Mouse (Mus musculus) neutrophil, adult 5-6 weeks (primary cell): ENCODE measurements around the gene Kiss1r. TPM values are rescaled to one million over a fixed set of nuclear protein-coding genes. Genes with fewer than 3 reads are reported as not detected.
A peak's percentile ranks its signal among the peaks of the same experiment; 100 is the strongest.

Source experiments
- ATAC-seq: fragments of 151-379, 151-347 bp; 2 replicates; pipeline ENCODE4 v1.8.0; 2017; ENCODE audit warnings: mild to moderate bottlenecking, moderate TSS enrichment; ENCODE audit not compliant: insufficient number of reproducible peaks, poor library complexity, low FRiP score, severe bottlenecking; ENCODE audit errors: extremely low read depth
- total RNA-seq: library from RNA; stranded (forward); fragments of 200-1000 nt; gene quantifications from 2 replicates; pipeline ENCODE4 v1.2.3, GENCODE M21; 2017

Gene Kiss1r
- total RNA-seq, 1 experiment from 2014 or later = 2.4 TPM

DNA sequence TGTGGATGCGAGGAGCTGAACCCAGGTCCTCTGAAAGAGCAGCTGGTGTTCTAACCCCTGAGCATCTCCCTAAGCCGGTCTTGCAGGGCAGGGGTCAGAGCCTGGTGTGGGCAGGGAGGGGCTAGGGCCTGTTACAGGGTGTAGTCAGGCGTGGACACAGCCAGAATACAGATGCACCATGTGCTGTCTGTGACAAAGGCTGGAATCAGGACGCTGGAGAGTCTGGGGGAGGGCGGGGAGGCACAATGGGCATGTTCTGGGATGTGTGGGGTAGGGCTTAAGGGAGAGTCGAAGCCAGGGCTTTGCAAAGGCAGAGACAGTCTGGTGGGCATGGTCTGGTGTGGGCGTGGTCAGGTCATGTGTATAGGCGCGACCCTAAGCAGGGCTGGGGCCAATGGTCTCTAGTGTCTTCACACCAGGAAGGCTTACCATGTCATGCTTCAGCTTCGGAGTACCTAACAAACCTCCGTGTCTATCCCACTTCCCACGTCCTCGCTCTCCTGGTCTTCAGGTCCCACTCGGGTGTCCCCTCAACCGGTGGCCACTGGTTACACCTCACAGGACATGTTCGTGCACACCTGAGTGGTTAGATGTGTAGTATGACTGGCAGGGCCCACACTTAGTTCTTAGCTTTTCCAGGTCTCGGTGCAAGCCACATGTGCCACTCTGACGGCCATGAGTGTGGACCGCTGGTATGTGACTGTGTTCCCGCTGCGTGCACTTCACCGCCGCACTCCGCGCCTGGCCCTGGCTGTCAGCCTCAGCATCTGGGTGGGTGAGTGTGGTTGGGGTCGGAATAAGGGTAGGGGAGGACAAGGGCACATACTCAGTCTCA, 3.5 kb downstream of the Kiss1r start:
- no peak for ATAC-seq

DNA sequence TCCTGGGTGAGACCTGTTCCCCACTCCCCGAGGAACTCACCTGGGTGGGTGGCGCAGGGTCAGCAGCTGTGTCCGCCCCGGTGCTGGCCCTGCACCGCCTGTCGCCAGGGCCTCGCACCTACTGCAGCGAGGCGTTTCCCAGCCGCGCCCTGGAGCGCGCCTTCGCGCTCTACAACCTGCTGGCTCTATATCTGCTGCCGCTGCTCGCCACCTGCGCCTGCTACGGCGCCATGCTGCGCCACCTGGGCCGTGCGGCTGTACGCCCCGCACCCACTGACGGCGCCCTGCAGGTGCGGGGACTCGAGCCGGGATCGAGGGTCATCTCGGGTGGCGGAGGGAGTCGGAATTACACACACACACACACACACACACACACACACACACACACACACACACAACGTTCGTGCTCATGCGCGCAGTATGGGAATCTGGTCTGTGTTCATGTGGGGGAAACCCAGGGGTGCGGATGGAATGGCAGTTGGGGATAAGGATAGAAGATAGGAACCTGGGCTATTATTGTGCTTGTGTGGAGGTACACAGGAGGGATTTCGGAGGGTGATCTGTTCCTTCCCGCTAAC, 4.3 kb downstream of the Kiss1r start, which contains the start of gene R3hdm4:
R3hdm4 (minus strand) TSS at position 251 of the 578 bp plus-strand sequence.
- ATAC-seq = no peak

DNA sequence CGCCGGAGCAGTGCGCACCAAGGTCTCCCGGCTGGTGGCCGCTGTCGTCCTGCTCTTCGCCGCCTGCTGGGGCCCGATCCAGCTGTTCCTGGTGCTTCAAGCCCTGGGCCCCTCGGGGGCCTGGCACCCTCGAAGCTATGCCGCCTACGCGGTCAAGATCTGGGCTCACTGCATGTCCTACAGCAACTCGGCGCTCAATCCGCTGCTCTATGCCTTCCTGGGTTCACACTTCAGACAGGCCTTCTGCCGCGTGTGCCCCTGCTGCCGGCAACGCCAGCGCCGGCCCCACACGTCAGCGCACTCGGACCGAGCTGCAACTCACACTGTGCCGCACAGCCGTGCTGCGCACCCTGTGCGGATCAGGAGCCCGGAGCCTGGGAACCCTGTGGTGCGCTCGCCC, 4.8 kb downstream of the Kiss1r start:
- ATAC-seq = no peak

DNA sequence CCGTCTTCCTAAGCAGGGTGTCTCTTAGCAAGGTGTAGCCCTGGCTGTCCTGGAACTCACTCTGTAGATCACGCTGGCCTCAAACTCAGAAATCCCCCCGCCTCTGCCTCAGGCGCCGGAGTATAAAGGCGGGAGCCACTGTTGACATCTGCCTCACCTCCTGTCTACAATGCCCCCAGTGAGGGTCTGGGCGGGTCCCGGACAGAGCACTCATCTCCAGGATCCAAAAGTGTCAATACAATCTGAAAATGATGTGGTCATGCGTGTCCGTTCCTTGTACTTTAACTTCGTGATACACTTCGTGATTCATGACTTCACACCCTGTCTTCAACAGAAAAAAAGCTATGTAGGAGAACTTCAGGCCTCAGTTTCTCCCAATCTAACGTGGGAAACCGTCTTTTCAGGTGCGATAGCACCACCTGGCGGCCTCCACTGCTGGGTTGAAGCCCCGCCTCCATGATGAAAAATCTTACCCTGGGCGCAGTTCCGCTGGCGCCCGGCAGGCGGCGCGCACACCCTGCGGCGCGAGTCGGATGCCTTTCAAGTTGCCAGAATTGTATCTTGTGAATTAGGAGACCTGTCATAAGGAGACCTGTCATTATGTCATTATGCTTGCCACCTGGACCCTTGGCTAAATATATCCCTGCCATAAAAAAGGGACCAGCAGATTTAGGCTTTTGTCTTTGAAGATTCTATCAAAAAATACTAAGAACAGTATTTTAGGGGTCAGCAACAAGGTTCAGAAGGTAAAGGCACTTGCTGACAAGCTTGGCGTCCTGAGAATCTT, 8.4 kb downstream of the Kiss1r start:
- peak; percentile 53 for ATAC-seq

DNA sequence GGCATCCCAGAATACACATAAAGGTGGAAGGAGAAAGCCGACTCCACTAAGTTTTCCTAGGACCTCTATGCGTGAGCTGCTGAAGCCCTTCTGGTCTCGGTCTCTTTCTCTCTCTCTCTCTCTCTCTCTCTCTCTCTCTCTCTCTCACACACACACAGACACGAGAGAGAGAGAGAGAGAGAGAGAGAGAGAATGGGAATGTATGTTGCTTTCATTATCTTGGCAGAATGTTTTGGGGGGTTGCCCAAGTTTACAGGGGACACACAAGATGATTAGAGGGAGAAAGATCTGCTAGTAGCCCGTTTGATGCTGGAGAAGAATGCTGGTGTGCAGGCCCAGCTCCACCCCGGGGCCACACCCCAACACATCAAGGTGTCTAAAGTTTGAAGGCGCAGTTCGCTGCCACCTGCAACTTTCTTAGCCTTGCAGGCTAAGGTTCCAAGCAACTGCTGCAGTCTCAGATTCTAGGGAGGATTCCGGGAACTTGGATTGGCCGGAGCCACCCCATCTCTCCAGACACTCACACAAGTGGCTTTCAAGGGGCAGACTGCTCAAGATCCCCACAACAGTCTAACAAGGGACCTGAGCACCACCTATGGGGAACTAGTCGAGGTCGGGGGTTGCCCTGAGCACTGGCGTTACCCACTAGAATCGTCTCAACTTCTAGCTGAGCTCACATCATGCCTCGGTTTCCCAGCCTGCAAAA, 9.2 kb downstream of the Kiss1r start:
- no peak for ATAC-seq

DNA sequence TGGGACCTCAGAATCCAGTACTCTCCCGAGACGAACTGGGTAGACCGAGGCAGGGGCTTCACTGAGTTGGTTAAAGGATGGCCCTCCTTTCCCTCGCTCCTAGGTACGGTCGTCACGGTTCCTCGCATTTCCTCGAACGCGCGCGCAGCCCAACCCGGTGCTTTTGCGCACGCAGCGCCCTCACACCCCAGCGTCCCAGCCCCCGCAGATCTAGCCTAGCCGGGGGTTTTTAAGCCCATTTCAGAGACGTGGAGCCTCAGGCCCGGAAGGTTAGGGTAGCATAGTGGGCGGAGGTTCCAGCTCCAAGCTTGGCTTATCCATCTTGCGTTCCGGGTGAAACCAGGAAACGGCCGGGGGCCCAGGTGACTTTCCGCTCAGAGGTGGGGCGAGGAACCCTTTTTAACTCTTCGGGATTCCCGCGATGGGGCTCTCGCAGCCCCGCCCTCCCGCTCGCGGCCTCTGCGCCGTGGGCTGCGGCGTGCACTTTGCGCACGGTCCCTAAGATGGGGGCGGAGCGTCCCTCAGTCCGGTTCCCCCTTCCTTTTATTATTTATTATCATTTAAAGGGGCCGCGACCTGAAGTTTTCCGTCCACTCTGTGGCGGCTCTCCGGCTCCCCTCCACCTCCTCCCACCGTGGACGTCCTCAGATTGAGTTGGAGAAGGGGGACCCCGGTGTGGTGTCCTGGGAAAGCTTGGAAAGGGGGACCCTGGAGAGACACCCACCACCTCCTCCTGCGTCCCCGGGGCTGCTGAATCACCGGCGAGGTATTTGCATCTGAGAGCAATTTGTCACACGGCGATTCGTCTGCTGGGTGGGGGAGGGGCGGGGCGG, 9.9 kb downstream of the Kiss1r start, which contains the start of gene Arid3a:
Arid3a (plus strand) TSS at position 553 of the 833 bp plus-strand sequence.
- ATAC-seq = peak; percentile 50

DNA sequence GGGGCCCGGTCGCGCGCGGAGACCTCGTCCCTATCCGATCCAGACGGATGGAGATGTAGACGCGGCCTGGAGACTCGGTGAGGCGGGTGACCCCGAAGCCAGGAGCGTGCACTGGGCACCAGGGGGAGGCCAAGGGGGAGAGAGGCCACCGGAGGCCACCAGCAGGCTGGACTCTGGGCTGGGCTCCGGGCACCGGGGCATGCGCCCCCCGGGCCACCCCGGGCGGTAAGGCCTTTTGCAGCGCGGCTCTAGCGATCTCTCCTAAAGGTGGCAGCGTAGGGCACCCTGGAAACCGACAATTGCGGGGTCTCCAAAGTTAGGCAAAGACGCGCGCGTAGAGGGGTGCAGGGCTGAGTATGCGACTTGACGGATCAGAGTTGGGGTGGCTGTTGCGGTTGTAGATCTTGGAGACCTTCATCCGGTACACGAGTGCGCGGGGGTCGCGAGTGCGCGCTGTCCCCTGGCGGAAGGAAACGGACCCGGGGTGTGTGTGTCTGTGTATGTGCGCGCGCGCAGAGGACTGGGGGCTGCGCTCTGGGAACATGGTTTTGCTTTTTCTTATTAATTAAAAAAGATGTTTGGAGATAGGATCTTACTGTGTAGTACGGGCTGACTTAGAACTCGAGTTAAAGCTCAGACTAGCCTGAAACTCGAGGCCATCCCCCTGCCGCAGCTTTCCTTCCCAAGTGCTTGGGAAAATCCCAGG, 10.7 kb downstream of the Kiss1r start:
- ATAC-seq = no peak

DNA sequence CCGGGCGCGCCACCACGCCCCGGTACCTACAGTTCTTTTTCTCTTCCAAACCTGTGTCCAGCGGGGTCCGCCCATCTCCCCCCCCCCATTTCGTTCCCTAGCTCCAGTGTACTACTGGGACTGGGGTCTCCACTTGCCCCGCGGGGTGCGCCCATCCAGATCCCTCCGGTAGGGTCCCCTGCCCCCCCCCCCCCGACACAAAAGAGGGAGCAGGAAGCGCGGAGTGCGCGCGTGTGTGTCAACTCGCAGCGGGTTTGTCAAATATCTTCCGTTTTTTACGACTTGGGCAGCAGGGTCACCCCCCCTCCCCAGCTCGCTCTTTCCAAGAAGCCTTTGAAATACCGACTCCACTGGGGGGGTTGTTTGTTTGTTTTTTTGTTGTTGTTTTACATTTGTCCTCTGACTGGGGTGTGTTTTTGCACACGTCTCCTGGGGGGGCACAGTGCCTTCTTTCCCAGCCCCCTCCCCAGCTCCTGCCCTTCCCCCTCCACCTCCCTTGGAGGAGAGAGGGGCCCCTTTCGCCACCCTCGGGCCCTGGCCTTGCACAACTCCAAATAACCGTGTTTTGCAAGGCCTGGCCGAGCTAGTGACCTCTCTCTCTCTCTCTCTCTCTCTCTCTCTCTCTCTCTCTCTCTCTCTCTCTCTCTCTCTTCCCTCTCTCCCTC, 11.4 kb downstream of the Kiss1r start:
- peak; percentile 23; the same call in 1 of the 2 replicates for ATAC-seq

DNA sequence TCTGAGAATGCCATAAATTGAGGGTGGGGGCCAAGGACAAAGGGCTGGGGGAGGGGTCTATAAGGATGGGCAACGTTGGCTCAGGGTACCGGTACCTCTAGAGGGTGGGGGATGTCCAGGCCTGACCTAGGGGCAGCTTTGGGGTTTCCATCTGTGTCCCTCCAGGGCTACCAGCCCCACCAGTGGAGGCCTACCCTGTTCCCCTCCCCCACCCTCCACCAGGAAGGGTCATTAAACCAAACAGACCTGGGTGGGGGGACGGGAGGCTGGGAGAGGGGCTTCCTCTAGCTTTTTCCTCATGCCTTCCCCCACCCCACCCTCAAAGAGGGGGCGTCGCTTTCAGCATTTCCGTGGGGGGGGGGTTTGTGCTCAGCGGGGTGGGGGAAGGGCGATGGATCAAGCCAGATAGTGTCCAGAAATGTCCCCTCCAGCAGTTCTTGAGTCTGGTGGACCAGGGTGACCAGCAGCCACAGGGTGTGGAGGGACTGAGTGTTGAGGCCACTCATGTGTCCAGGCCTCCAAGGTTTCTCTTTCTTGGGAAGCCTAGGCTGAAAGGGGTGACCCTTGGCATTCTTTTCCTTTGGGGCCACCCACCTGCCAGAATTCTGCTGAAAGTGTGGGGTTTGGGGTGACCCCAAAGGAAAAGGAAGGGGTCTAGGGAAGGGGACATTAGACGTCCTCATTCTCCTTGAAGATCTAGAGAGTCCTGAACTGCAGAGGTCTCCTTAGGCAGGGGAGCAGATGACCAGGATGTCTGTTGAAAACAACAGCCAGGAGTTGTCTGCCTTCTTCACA, 12.3 kb downstream of the Kiss1r start:
- no peak for ATAC-seq

DNA sequence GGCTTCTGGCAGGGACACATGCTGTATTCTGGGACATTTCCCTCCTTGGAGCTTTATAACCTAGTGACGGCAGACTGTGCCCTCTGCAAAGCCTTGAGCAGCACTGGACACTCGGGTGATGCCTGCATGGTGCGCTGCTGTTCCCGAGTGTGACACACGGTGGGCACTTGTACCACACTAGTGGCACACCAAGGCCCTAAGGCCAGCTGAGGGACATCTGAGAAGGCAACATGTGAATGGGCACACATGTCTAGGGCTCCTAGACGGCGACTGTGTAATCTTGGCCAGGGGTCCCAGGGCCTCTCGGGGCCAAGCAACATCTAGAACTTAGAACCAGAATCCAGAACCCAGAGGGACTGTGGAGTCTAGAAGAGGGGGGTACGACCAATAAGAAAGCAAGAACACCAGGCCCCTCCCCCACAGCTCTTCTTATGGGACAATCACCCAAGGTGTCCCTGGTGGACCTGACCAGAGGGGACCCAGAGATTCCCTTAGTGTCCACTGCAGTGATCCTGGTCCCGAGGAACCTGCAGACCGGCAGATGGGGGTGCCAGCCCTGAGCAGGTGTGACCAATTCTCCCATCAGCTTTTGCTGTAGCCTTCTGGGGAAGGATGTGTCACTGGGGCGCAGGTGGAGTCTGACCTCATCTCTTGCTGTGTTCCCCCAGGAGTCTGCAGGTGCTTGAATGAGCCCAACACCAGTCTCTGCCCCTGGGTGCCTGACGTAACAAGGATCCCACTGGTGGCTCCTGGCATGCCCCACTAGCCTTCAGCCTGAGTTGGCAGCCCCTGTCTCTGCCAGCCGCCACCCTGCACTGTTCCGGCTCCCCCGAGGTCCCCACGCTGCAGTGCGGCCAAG, 13.4 kb downstream of the Kiss1r start:
- ATAC-seq = no peak

DNA sequence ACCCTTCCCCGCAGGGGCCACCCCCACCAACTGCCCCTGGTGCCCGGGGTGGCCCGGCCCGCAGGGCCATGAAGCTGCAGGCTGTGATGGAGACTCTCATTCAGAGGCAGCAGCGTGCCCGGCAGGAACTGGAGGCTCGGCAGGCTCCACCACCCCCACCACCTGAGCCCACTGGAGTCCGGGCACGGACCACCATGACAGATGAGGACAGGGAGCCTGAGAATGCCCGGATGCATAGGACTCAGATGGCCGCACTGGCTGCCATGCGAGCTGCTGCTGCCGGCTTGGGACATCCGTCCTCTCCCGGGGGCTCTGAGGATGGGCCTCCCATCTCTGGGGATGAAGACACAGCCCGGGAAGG, 14.0 kb downstream of the Kiss1r start:
- no peak for ATAC-seq

DNA sequence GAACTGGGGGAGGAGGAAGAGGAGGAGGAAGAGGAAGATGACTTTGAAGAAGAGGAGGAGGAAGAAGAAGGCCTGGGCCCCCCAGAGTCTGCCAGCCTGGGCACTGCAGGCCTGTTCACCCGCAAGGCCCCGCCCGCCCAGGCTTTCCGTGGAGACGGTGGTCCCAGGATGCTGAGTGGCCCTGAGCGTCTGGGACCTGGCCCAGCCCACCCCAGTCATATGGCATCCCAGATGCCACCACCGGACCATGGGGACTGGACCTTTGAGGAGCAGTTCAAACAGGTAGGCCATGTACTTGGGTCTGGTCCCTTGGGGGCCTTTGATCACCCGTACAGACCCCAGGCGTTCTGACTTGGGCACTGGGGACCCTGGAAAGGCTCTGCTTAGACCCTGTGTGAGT, 15.0 kb downstream of the Kiss1r start:
- no peak for ATAC-seq

DNA sequence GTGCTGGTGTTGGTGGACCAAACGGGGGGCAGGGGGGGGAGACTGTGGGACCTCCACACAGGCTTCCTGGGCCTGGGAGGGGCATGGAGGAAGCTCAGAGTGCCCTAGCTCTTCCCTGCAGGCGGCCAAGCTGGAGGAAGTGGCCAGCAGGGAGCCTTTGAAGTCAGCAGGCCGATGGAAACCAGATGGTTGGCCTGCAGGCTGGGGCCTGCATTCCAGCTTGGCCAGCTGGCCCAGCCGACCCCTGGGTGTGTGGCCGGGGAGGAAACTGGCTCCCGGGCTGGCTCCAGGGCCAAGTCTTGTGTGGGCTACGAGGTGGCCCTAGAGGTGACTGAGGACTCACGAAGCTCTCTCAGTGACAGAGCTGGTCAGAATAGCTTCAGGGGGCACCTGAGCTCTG, 16.0 kb downstream of the Kiss1r start:
- ATAC-seq = no peak

DNA sequence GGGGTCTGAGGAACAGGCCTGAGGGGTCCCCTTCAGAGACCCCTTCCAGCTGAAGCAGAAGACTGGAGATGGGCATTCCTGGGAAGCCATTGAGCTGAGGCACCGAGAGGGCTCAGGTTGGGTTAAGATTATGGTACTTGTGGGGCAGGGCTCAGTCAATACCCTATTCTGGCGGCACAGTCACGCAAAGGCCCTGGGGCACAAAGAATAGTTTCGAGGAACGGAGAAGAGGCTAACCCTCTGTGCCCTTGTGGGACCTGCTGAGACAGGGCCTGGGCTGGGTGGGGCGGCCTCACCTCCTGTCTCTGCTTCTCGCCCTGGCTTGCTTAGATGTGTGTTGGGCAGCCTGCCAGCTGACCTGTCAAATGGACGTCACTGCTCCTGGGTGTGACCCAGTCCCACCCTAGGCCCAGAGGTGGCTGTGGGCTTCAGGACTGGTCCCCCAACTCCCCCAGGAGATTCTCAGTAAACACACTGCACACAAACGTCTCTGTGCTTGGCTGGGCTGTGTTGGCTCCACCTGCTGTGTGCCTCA, 16.4 kb downstream of the Kiss1r start:
- ATAC-seq = no peak

DNA sequence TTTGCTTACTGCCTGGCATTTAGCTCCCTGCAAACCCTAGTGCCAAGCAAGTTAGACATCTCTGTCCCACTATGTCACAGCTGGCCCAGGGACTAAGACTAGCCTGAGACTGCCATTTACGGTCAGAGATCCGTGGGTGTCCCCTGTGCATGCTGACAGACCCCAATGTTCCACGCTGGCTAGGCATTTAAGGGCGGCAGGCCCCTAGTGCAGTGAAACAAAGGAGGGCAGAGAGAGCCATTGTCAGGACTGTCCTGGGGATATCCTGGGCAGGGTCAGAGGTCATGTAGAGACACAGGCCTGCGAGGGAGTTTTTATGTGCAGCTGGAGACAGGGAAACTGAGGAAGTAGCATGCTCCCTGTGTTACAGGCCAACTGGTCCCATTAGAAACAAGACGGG, 17.1 kb downstream of the Kiss1r start:
- ATAC-seq = no peak
